Comparison of ENCODE assay signal across 13 mouse cellular contexts in genomic region chr8:57324671-57325070, GRCm38 (mm10). TPM values are rescaled to one million over a fixed set of nuclear protein-coding genes. Genes with fewer than 3 reads are reported as not detected.
DNase-seq lines count a peak whose midpoint lies in the region; ATAC-seq and TF ChIP-seq lines count a peak whose summit lies in the region.
"Had no signal": no experiment of that assay in that cellular context is flagged by ENCODE, and none has a peak within 500 bp of the region (broad histone marks: within the 10 kb centered on the region; RNA-seq: fewer than 3 reads in every experiment).

No protein-coding gene starts in this region.

- H3K27me3 ChIP-seq in lung, embryonic 14.5 days (ENCODE audit: insufficient read depth, low read length): peaks cover 99% of the 10 kb centered on the region
- peaks cover 92% of the 10 kb centered on the region for H3K27me3 ChIP-seq in lung, postnatal 0 days (replicated peaks; ENCODE audit: insufficient read depth, low read length)
- H3K27me3 ChIP-seq in intestine, embryonic 16.5 days (replicated peaks; ENCODE audit: control insufficient read depth, insufficient read depth, low read length): peaks cover 30% of the 10 kb centered on the region
- H3K27me3 ChIP-seq in neural tube, embryonic 11.5 days (ENCODE audit: control insufficient read depth, insufficient read depth, low read length): peaks cover 97% of the 10 kb centered on the region

- TF ChIP-seq CTCF in lung, embryonic 14.5 days (IDR thresholded peaks at IDR 0.05; ENCODE audit: low read depth): no peak
- TF ChIP-seq CTCF in lung, postnatal 0 days (IDR thresholded peaks at IDR 0.05): no peak

- H3K4me2 ChIP-seq in lung, embryonic 14.5 days: peak overlapping the region; percentile 20; the same call in 1 of the 2 replicates
- no peak overlapping the region for H3K4me2 ChIP-seq in lung, postnatal 0 days (replicated peaks; ENCODE audit: low read depth, low read length)
- peak overlapping the region; percentile 40 for H3K4me2 ChIP-seq in intestine, embryonic 16.5 days (ENCODE audit: low read depth, low read length)
- H3K4me2 ChIP-seq in neural tube, embryonic 11.5 days (ENCODE audit: low read depth): no peak overlapping the region

- no peak overlapping the region for H3K4me3 ChIP-seq in lung, embryonic 14.5 days (ENCODE audit: low read depth, low read length)
- no peak overlapping the region for H3K4me3 ChIP-seq in lung, postnatal 0 days (ENCODE audit: low read depth, low read length)
- H3K4me3 ChIP-seq in intestine, embryonic 16.5 days (ENCODE audit: low read length): peak overlapping the region; percentile 42
- H3K4me3 ChIP-seq in neural tube, embryonic 11.5 days (ENCODE audit: low read depth, low read length): no peak overlapping the region
- H3K4me3 ChIP-seq: layer of hippocampus, adult 2 months had no signal

- H3K36me3 ChIP-seq in lung, embryonic 14.5 days (ENCODE audit: insufficient read depth): no peaks in the 10 kb centered on the region
- no peaks in the 10 kb centered on the region for H3K36me3 ChIP-seq in lung, postnatal 0 days (ENCODE audit: insufficient read depth, low read length)
- H3K36me3 ChIP-seq in intestine, embryonic 16.5 days (ENCODE audit: control insufficient read depth, insufficient read depth, low read length): no peaks in the 10 kb centered on the region
- H3K36me3 ChIP-seq in neural tube, embryonic 11.5 days (ENCODE audit: control insufficient read depth, insufficient read depth, low read length): no peaks in the 10 kb centered on the region

- no peaks in the 10 kb centered on the region; the same call in 1 of the 2 replicates for H3K4me1 ChIP-seq in lung, embryonic 14.5 days (ENCODE audit: insufficient read depth)
- H3K4me1 ChIP-seq in lung, postnatal 0 days (ENCODE audit: insufficient read depth, low read depth, low read length): peaks cover 3% of the 10 kb centered on the region; the same call in 1 of the 2 replicates
- 0 out of 2 replicates have a peak, but pooled peaks cover 3% of the 10 kb centered on the region for H3K4me1 ChIP-seq in intestine, embryonic 16.5 days (ENCODE audit: control insufficient read depth, insufficient read depth, low read length)
- H3K4me1 ChIP-seq in neural tube, embryonic 11.5 days (ENCODE audit: control insufficient read depth, insufficient read depth, low read length): peaks cover 9% of the 10 kb centered on the region

- DNase-seq in embryo, embryonic 9.5 days (ENCODE audit: extremely low spot score): peak; percentile 45
- no peak for DNase-seq in embryo, embryonic 11 days
- no peak for DNase-seq in lung, embryonic 14.5 days
- DNase-seq in lung, postnatal 0 days (ENCODE audit: low spot score): no peak
- peak; percentile 38 for DNase-seq in neural tube, embryonic 11.5 days (ENCODE audit: low spot score)
- no peak for DNase-seq in right cerebral cortex, postnatal 4 days
- no peak for DNase-seq in thymus, postnatal 4 days
- DNase-seq: cerebellum, adult 9-11 months; gastrocnemius, postnatal 10 days; kidney, adult 11 months had no signal

- TF ChIP-seq EP300 in lung, postnatal 0 days (IDR thresholded peaks at IDR 0.05): no peak

- 6% methylated on average over 5 of the region's 5 CpGs for WGBS in lung, embryonic 14.5 days
- WGBS in lung, postnatal 0 days: 8% methylated on average over 5 of the region's 5 CpGs
- WGBS in intestine, embryonic 16.5 days: 13% methylated on average over 5 of the region's 5 CpGs
- 2% methylated on average over 5 of the region's 5 CpGs for WGBS in neural tube, embryonic 11.5 days

- no peak overlapping the region for H3K27ac ChIP-seq in lung, embryonic 14.5 days (ENCODE audit: low read depth)
- no peak overlapping the region for H3K27ac ChIP-seq in lung, postnatal 0 days (ENCODE audit: low read length)
- peak overlapping the region; percentile 70; the same call in 1 of the 2 replicates for H3K27ac ChIP-seq in intestine, embryonic 16.5 days (ENCODE audit: low read length)
- no peak overlapping the region for H3K27ac ChIP-seq in neural tube, embryonic 11.5 days (ENCODE audit: low read depth, low read length)
- H3K27ac ChIP-seq: layer of hippocampus, adult 2 months had no signal

- H3K9me3 ChIP-seq in lung, embryonic 14.5 days (ENCODE audit: low read depth, low read length): no peaks in the 10 kb centered on the region
- H3K9me3 ChIP-seq in lung, postnatal 0 days (ENCODE audit: low read length): no peaks in the 10 kb centered on the region
- H3K9me3 ChIP-seq in intestine, embryonic 16.5 days (ENCODE audit: control insufficient read depth, low read length): no peaks in the 10 kb centered on the region
- no peaks in the 10 kb centered on the region for H3K9me3 ChIP-seq in neural tube, embryonic 11.5 days (ENCODE audit: control insufficient read depth, low read length)

- H3K9ac ChIP-seq in lung, embryonic 14.5 days: no peak overlapping the region; the same call in 1 of the 2 replicates
- H3K9ac ChIP-seq in lung, postnatal 0 days (replicated peaks; ENCODE audit: low read depth): no peak overlapping the region
- peak overlapping the region; percentile 61 for H3K9ac ChIP-seq in intestine, embryonic 16.5 days (ENCODE audit: low read depth, low read length)
- H3K9ac ChIP-seq in neural tube, embryonic 11.5 days (ENCODE audit: low read length): no peak overlapping the region

- ATAC-seq in lung, embryonic 14.5 days (ENCODE audit: insufficient read depth): no peak
- no peak for ATAC-seq in lung, postnatal 0 days
- no peak for ATAC-seq in intestine, embryonic 16.5 days
- no peak for ATAC-seq in neural tube, embryonic 11.5 days (ENCODE audit: insufficient read depth, low FRiP score, low TSS enrichment)
- ATAC-seq: activated CD4-positive, CD25-positive, alpha-beta regulatory T cell, adult 4 months had no signal

RNA-seq across cellular contexts. Expression of gene Hand2, which starts 3.9 kb away (rescaled TPM):
- polyA plus RNA-seq in lung, embryonic 14.5 days (2014; fragmentation: Nextera tagmentation; extraction: Ambion mirVana): 0.16 and 0.24 TPM in 2 replicates
- polyA plus RNA-seq in lung, postnatal 0 days (2015; fragmentation: Nextera tagmentation; extraction: Ambion mirVana): 0.12 and 0.14 TPM in 2 replicates
- 4.1 and 5.1 TPM in 2 replicates for polyA plus RNA-seq in intestine, embryonic 16.5 days (2015; fragmentation: Nextera tagmentation; extraction: Ambion mirVana)
- polyA plus RNA-seq in neural tube, embryonic 11.5 days (2014; fragmentation: Nextera tagmentation; extraction: Ambion mirVana): 0.20 TPM in 1 of 2 replicates, not detected in the other
- polyA plus RNA-seq: activated CD4-positive, CD25-positive, alpha-beta regulatory T cell, adult 4 months had no signal

Comparison
In these comparisons a context has a peak if more than half of its experiments do, and no peak if none do; other contexts are left out.
1. DNase-seq: peak in embryo, embryonic 9.5 days (single experiment) and neural tube, embryonic 11.5 days (single experiment); none in embryo, embryonic 11 days (single experiment), lung, embryonic 14.5 days (single experiment), lung, postnatal 0 days (single experiment), right cerebral cortex, postnatal 4 days (single experiment) and thymus, postnatal 4 days (single experiment).
2. H3K4me2 ChIP-seq: peak in lung, embryonic 14.5 days (single experiment) and intestine, embryonic 16.5 days (single experiment); none in lung, postnatal 0 days (single experiment) and neural tube, embryonic 11.5 days (single experiment).